Mouse (Mus musculus): ENCODE measurements around the gene Bcl2. TPM values are rescaled to one million over a fixed set of nuclear protein-coding genes. Genes with fewer than 3 reads are reported as not detected.

Gene Bcl2
- total and polyA plus RNA-seq, 3 experiments = 4.5 to 13.6 (median 8.7) TPM

- no peak overlapping the region; the same call in 1 of the 2 replicates for H3K27ac ChIP-seq (ENCODE audit: insufficient read depth, low read depth)
- H3K79me2 ChIP-seq (replicated peaks; ENCODE audit: control insufficient read depth, extremely low read depth, insufficient read depth, poor library complexity, severe bottlenecking) = peaks cover 23% of the 10 kb centered on the region
- H3K27me3 ChIP-seq (replicated peaks) = no peaks in the 10 kb centered on the region
- H3K36me3 ChIP-seq (replicated peaks in 1 of 2; ENCODE audit: control insufficient read depth in 1 of 2, insufficient read depth in 1 of 2, low read length in 1 of 2) = peaks cover 0 to 7% of the 10 kb centered on the region in 2 experiments
- in situ Hi-C loops (cut with MboI; ENCODE audit: low pct_ligation_motif_present, low pct_unique_long_range_greater_than_20kb, low sequenced_read_pairs) = loop anchor here (10.0 to 25.0 kb wide), 2 partner anchors 48 to 641 kb away; no protein-coding TSS in a partner anchor
- peaks cover 6 to 51% of the 10 kb centered on the region in 2 experiments; a peak in 3 of 4 replicates for H3K4me1 ChIP-seq (ENCODE audit: control insufficient read depth in 1 of 2, insufficient read depth in 2 of 2)
- dilution Hi-C loops (cut with MboI; ENCODE audit: extremely low pct_ligation_motif_present, extremely low pct_unique_long_range_greater_than_20kb, low sequenced_read_pairs) = loop anchor here (25.0 kb wide), 1 partner anchor 166 kb away; no protein-coding TSS in a partner anchor
- no peak for DNase-seq (ENCODE audit: extremely low read depth)
- H3K9me3 ChIP-seq (replicated peaks; ENCODE audit: low read length) = no peaks in the 10 kb centered on the region
- H3K4me3 ChIP-seq (replicated peaks in 1 of 3; ENCODE audit: low read depth in 2 of 3, low read length in 2 of 3, poor library complexity in 1 of 3) = no peak overlapping the region
- no peak overlapping the region; the same call in 1 of the 2 replicates for H3K9ac ChIP-seq (ENCODE audit: insufficient read depth, low read depth)
- peak overlapping the region; percentile 32; the same call in 1 of the 2 replicates for H3K4me2 ChIP-seq (ENCODE audit: insufficient read depth, low read depth, poor library complexity, severe bottlenecking)
- no peak for TF ChIP-seq SIN3A (IDR thresholded peaks at IDR 0.05; ENCODE audit: low read length)
- TF ChIP-seq CHD2 (IDR thresholded peaks at IDR 0.05; ENCODE audit: low read length) = no peak
- TF ChIP-seq RCOR1 (conservative IDR thresholded peaks at IDR 0.05; ENCODE audit: low read depth, low read length) = no peak
- no peak for TF ChIP-seq MAFK (IDR thresholded peaks at IDR 0.05; ENCODE audit: insufficient replicate concordance, low read length)
- TF ChIP-seq CHD1 (IDR thresholded peaks at IDR 0.05; ENCODE audit: low read depth, low read length) = no peak
- no peak for TF ChIP-seq ETS1 (conservative IDR thresholded peaks at IDR 0.05; ENCODE audit: low read depth, low read length)
- TF ChIP-seq MYC (IDR thresholded peaks at IDR 0.05; ENCODE audit: low read depth, low read length) = no peak
- TF ChIP-seq CTCF (conservative IDR thresholded peaks at IDR 0.05 in 1 of 2, IDR thresholded peaks at IDR 0.05 in 1 of 2; ENCODE audit: low read depth in 2 of 2, low read length in 2 of 2) = no peak
- TF ChIP-seq E2F4 (IDR thresholded peaks at IDR 0.05; ENCODE audit: insufficient replicate concordance, low read depth, low read length) = no peak
- no peak for TF ChIP-seq POLR2A (IDR thresholded peaks at IDR 0.05; ENCODE audit: low read depth, low read length)
Observed at GRCm38 (mm10) chr1:106703183-106703582, 10.9 kb downstream of the Bcl2 start.

- peaks cover 5 to 51% of the 10 kb centered on the region in 2 experiments; a peak in 3 of 4 replicates for H3K4me1 ChIP-seq (ENCODE audit: control insufficient read depth in 1 of 2, insufficient read depth in 2 of 2)
- H3K9ac ChIP-seq (ENCODE audit: insufficient read depth, low read depth) = no peak overlapping the region
- no peak for DNase-seq (ENCODE audit: extremely low read depth)
- in situ Hi-C loops (cut with MboI; ENCODE audit: low pct_ligation_motif_present, low pct_unique_long_range_greater_than_20kb, low sequenced_read_pairs) = loop anchor here (10.0 to 25.0 kb wide), 2 partner anchors 48 to 640 kb away; no protein-coding TSS in a partner anchor
- peaks cover 18% of the 10 kb centered on the region for H3K79me2 ChIP-seq (replicated peaks; ENCODE audit: control insufficient read depth, extremely low read depth, insufficient read depth, poor library complexity, severe bottlenecking)
- TF ChIP-seq MYC (IDR thresholded peaks at IDR 0.05; ENCODE audit: low read depth, low read length) (no peak), E2F4 (IDR thresholded peaks at IDR 0.05; ENCODE audit: insufficient replicate concordance, low read depth, low read length) (no peak), CTCF (conservative IDR thresholded peaks at IDR 0.05 in 1 of 2, IDR thresholded peaks at IDR 0.05 in 1 of 2; ENCODE audit: low read depth in 2 of 2, low read length in 2 of 2) (no peak), ZC3H11A (IDR thresholded peaks at IDR 0.05; ENCODE audit: low read depth, low read length) (no peak), MXI1 (IDR thresholded peaks at IDR 0.05; ENCODE audit: low read depth, low read length) (no peak), ELF1 (IDR thresholded peaks at IDR 0.05; ENCODE audit: low read depth, low read length) (no peak), JUN (IDR thresholded peaks at IDR 0.05; ENCODE audit: insufficient read depth, low read depth, low read length) (no peak), CHD1 (IDR thresholded peaks at IDR 0.05; ENCODE audit: low read depth, low read length) (no peak), UBTF (IDR thresholded peaks at IDR 0.05; ENCODE audit: low read depth, low read length) (no peak)
- no peaks in the 10 kb centered on the region for H3K27me3 ChIP-seq (replicated peaks)
- H3K36me3 ChIP-seq (replicated peaks in 1 of 2; ENCODE audit: control insufficient read depth in 1 of 2, insufficient read depth in 1 of 2, low read length in 1 of 2) = peaks cover 0 to 7% of the 10 kb centered on the region in 2 experiments
- H3K27ac ChIP-seq (ENCODE audit: insufficient read depth, low read depth) = no peak overlapping the region
- dilution Hi-C loops (cut with MboI; ENCODE audit: extremely low pct_ligation_motif_present, extremely low pct_unique_long_range_greater_than_20kb, low sequenced_read_pairs) = loop anchor here (25.0 kb wide), 1 partner anchor 165 kb away; no protein-coding TSS in a partner anchor
- H3K9me3 ChIP-seq (replicated peaks; ENCODE audit: low read length) = no peaks in the 10 kb centered on the region
- H3K4me3 ChIP-seq (replicated peaks in 1 of 3; ENCODE audit: low read depth in 2 of 3, low read length in 2 of 3, poor library complexity in 1 of 3) = no peak overlapping the region
- H3K4me2 ChIP-seq (ENCODE audit: insufficient read depth, low read depth, poor library complexity, severe bottlenecking) = 0 out of 2 replicates have a peak overlapping the region, but pooled peaks have one; percentile 32
Observed at GRCm38 (mm10) chr1:106702471-106703175, 11.5 kb downstream of the Bcl2 start.
